Mouse (Mus musculus): ENCODE results near the gene Sall2. TPM values are rescaled to one million over a fixed set of nuclear protein-coding genes. Genes with fewer than 3 reads are reported as not detected.

The Sall2 gene
- polyA plus RNA-seq, 1 experiment from 2014 or later: 16.7 TPM

DNA sequence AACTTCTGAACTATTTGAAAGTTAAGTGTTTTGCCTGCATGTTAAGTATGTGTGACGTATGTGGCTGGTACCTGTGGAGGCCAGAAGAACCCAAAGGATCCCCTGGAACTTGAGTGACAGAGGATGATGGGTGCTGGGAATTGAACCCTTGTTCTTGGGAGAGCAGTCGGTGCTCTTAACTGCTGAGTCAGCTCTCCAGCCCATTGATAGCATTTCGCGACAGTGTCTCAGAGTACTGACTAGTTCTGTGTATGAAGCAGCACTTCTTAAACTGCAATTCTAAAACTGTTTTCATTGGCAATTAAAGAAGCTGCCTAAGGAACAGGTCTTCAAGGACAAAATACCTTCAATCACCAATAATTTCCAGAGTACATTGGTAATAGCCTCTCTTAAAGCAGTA, 51.4 kb downstream of the Sall2 start:
- peaks cover 8% of the 10 kb centered on the region for H3K4me1 ChIP-seq (replicated peaks; ENCODE audit: control insufficient read depth, insufficient read depth, low read length)
- no peak overlapping the region for H3K9ac ChIP-seq (ENCODE audit: low read length)
- no peaks in the 10 kb centered on the region for H3K9me3 ChIP-seq (ENCODE audit: control insufficient read depth, low read length)
- no peak overlapping the region for H3K4me2 ChIP-seq (ENCODE audit: low read depth, low read length)
- peaks cover 6% of the 10 kb centered on the region for H3K36me3 ChIP-seq (ENCODE audit: control insufficient read depth, insufficient read depth, low read length)
- H3K27ac ChIP-seq (ENCODE audit: low read length): no peak overlapping the region
- ATAC-seq (ENCODE audit: low read depth): no peak
- 84% methylated on average over 4 of the region's 4 CpGs for WGBS
- no peak overlapping the region for H3K4me3 ChIP-seq (ENCODE audit: low read length)
- no peaks in the 10 kb centered on the region for H3K27me3 ChIP-seq (ENCODE audit: control insufficient read depth, insufficient read depth, low read depth, low read length)

DNA sequence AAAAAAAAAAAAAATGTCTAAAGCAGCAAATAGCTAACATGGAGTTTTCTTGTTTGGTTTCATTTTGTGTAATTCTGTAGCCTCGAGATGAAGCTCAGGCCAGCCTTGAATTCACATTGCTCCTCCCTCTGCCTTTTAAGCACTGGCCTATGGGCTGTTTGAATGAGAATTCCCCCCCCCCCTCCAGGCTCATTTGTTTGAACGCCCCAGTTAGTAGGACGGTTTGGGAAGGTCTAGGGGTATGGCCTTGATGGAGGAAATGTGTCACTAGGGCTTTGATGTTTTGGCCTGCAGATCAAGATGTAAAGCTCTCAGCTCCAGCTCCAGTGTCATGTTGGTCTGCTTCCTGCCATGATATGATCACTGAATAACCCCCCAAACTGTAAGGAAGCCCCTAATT, 55.8 kb downstream of the Sall2 start:
- WGBS: 46% methylated on average over 3 of the region's 3 CpGs
- no peak for ATAC-seq (ENCODE audit: low read depth)
- no peaks in the 10 kb centered on the region for H3K27me3 ChIP-seq (ENCODE audit: control insufficient read depth, insufficient read depth, low read depth, low read length)
- no peak overlapping the region for H3K9ac ChIP-seq (ENCODE audit: low read length)
- H3K4me3 ChIP-seq (ENCODE audit: low read length): no peak overlapping the region
- H3K9me3 ChIP-seq (ENCODE audit: control insufficient read depth, low read length): no peaks in the 10 kb centered on the region
- peaks cover 6% of the 10 kb centered on the region for H3K36me3 ChIP-seq (ENCODE audit: control insufficient read depth, insufficient read depth, low read length)
- no peak overlapping the region for H3K27ac ChIP-seq (ENCODE audit: low read length)
- no peaks in the 10 kb centered on the region for H3K4me1 ChIP-seq (replicated peaks; ENCODE audit: control insufficient read depth, insufficient read depth, low read length)
- no peak overlapping the region for H3K4me2 ChIP-seq (ENCODE audit: low read depth, low read length)

Other genes starting within 250 kb of the Sall2 start
- gene Hnrnpc, start 224.7 kb downstream of the Sall2 start, polyA plus RNA-seq (2015; fragmentation: Nextera tagmentation; extraction: Ambion mirVana): 603 and 612 TPM in 2 replicates
- 57.8 and 59.1 TPM in 2 replicates for gene Rpgrip1, start 218.1 kb downstream of the Sall2 start, polyA plus RNA-seq (2015; fragmentation: Nextera tagmentation; extraction: Ambion mirVana)
- gene Supt16, start 131.3 kb downstream of the Sall2 start, polyA plus RNA-seq (2015; fragmentation: Nextera tagmentation; extraction: Ambion mirVana): 51.8 and 55.8 TPM in 2 replicates
- 32.6 and 33.8 TPM in 2 replicates for gene Chd8, start 71.0 kb downstream of the Sall2 start, polyA plus RNA-seq (2015; fragmentation: Nextera tagmentation; extraction: Ambion mirVana)
- gene Tox4, start 49.6 kb downstream of the Sall2 start, polyA plus RNA-seq (2015; fragmentation: Nextera tagmentation; extraction: Ambion mirVana): 37.7 and 43.4 TPM in 2 replicates
- gene Rab2b, start 49.2 kb downstream of the Sall2 start, polyA plus RNA-seq (2015; fragmentation: Nextera tagmentation; extraction: Ambion mirVana): 17.9 and 18.6 TPM in 2 replicates
- 42.3 and 46.1 TPM in 2 replicates for gene Mettl3, start 23.6 kb downstream of the Sall2 start, polyA plus RNA-seq (2015; fragmentation: Nextera tagmentation; extraction: Ambion mirVana)
- not detected in 2 replicates for gene Olfr1513, start 27.6 kb upstream of the Sall2 start, polyA plus RNA-seq (2015; fragmentation: Nextera tagmentation; extraction: Ambion mirVana)
- gene Olfr1512, start 50.4 kb upstream of the Sall2 start, polyA plus RNA-seq (2015; fragmentation: Nextera tagmentation; extraction: Ambion mirVana): not detected in 2 replicates
- not detected in 2 replicates for gene Olfr1511, start 68.6 kb upstream of the Sall2 start, polyA plus RNA-seq (2015; fragmentation: Nextera tagmentation; extraction: Ambion mirVana)
- not detected in 2 replicates for gene Olfr1510, start 85.6 kb upstream of the Sall2 start, polyA plus RNA-seq (2015; fragmentation: Nextera tagmentation; extraction: Ambion mirVana)
- not detected in 2 replicates for gene Olfr1509, start 114.2 kb upstream of the Sall2 start, polyA plus RNA-seq (2015; fragmentation: Nextera tagmentation; extraction: Ambion mirVana)
- not detected in 2 replicates for gene Olfr1508, start 138.7 kb upstream of the Sall2 start, polyA plus RNA-seq (2015; fragmentation: Nextera tagmentation; extraction: Ambion mirVana)
- not detected in 2 replicates for gene Olfr1507, start 167.0 kb upstream of the Sall2 start, polyA plus RNA-seq (2015; fragmentation: Nextera tagmentation; extraction: Ambion mirVana)